Mouse (Mus musculus) MEL (cell line): ENCODE measurements around the gene Slc25a5.

ENCODE experiments used
- CTCF ChIP-seq, 3 experiments: IDR thresholded peaks in 2 of 3; conservative IDR thresholded peaks in 1 of 3; 2 replicates each; pipeline ENCODE4 v1.5.1; 2011 to 2012; ENCODE audit warnings: low read length in 3 of 3, low read depth in 2 of 3, mild to moderate bottlenecking in 2 of 3, improper control_type of control experiment in 1 of 3, inconsistent platforms in 1 of 3, mixed read lengths in 1 of 3, moderate library complexity in 1 of 3; ENCODE audit not compliant: control insufficient read depth in 1 of 3, insufficient read depth in 1 of 3, poor library complexity in 1 of 3, severe bottlenecking in 1 of 3
- E2F4 ChIP-seq: IDR thresholded peaks from 2 replicates; pipeline ENCODE4 v1.6.1; 2011; ENCODE audit warnings: low read depth, low read length, improper control_type of control experiment, borderline replicate concordance
- EP300 ChIP-seq, 2 experiments: IDR thresholded peaks; 2 replicates each; pipeline ENCODE4 v1.6.1; 2011; ENCODE audit warnings: improper control_type of control experiment in 2 of 2, low read length in 2 of 2, low read depth in 1 of 2, mild to moderate bottlenecking in 1 of 2
- ETS1 ChIP-seq: IDR thresholded peaks from 2 replicates; pipeline ENCODE4 v1.6.1; 2012; ENCODE audit warnings: low read depth, mild to moderate bottlenecking, inconsistent platforms, low read length, improper control_type of control experiment, moderate library complexity
- GABPA ChIP-seq: IDR thresholded peaks from 2 replicates; pipeline ENCODE4 v1.6.1; 2012; ENCODE audit warnings: low read depth, mild to moderate bottlenecking, inconsistent platforms, low read length, improper control_type of control experiment, moderate library complexity
- GATA1 ChIP-seq: IDR thresholded peaks from 2 replicates; pipeline ENCODE4 v1.6.1; 2011; ENCODE audit warnings: low read depth, low read length, improper control_type of control experiment
- MAZ ChIP-seq: IDR thresholded peaks from 2 replicates; pipeline ENCODE4 v1.6.1; 2012; ENCODE audit warnings: low read depth, mild to moderate bottlenecking, inconsistent platforms, low read length, improper control_type of control experiment
- POLR2A ChIP-seq, 2 experiments: IDR thresholded peaks; 2 replicates each; pipeline ENCODE4 v1.6.1; 2011 to 2012; ENCODE audit warnings: low read length in 2 of 2, mild to moderate bottlenecking in 2 of 2, control low read depth in 1 of 2, improper control_type of control experiment in 1 of 2, low read depth in 1 of 2, moderate library complexity in 1 of 2; ENCODE audit not compliant: control insufficient read depth in 1 of 2, insufficient read depth in 1 of 2, poor library complexity in 1 of 2
- POLR2AphosphoS2 ChIP-seq: IDR thresholded peaks from 2 replicates; pipeline ENCODE4 v1.6.1; 2011; ENCODE audit warnings: low read length, improper control_type of control experiment
- POLR2AphosphoS5 ChIP-seq: IDR thresholded peaks from 2 replicates; pipeline ENCODE4 v1.6.1; 2012; ENCODE audit warnings: low read depth, borderline replicate concordance, mild to moderate bottlenecking, inconsistent platforms, low read length, moderate library complexity, mixed read lengths
- RAD21 ChIP-seq: IDR thresholded peaks from 2 replicates; pipeline ENCODE4 v1.6.1; 2011; ENCODE audit warnings: mild to moderate bottlenecking, low read depth, low read length, improper control_type of control experiment
- TAL1 ChIP-seq: IDR thresholded peaks from 2 replicates; pipeline ENCODE4 v1.6.1; 2012; ENCODE audit warnings: mild to moderate bottlenecking, inconsistent platforms, low read length, moderate library complexity, mixed read lengths
- TBP ChIP-seq: IDR thresholded peaks from 2 replicates; pipeline ENCODE4 v1.8.0; 2011; ENCODE audit warnings: low read depth, low read length, improper control_type of control experiment
- USF1 ChIP-seq: IDR thresholded peaks from 2 replicates; pipeline ENCODE4 v1.6.1; 2014; ENCODE audit warnings: low read depth, mild to moderate bottlenecking, inconsistent platforms, low read length, improper control_type of control experiment, moderate library complexity

DNA sequence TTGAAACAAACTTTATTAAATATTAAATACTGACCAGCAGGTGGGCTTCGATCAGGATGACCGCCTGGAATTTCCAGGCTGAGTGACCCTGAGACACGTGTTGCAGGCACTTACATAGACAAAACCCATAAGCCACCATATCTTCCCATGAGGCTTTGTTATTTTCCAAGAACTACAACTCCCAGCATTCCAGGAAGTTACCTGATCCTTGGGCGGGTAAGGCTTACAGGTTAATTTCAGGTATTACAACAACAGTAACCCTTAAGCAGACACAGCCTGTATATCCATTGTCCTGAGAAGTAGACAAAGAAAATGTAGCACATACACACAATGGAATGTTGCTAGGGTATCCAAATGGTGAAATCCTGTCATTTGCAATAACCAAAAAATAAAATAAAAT is 6.1 kb upstream of the Slc25a5 start:
- TF ChIP-seq RAD21 (no peak), GATA1 (no peak), POLR2AphosphoS2 (no peak), EP300 (IDR thresholded peaks at IDR 0.05; ENCODE audit: low read depth in 1 of 2, low read length in 2 of 2) (no peak), CTCF (IDR thresholded peaks at IDR 0.05 in 2 of 3, conservative IDR thresholded peaks at IDR 0.05 in 1 of 3; ENCODE audit: control insufficient read depth in 1 of 3, insufficient read depth in 1 of 3, low read depth in 2 of 3, low read length in 3 of 3, poor library complexity in 1 of 3, severe bottlenecking in 1 of 3) (no peak), POLR2A (IDR thresholded peaks at IDR 0.05; ENCODE audit: control insufficient read depth in 1 of 2, insufficient read depth in 1 of 2, low read depth in 1 of 2, low read length in 2 of 2, poor library complexity in 1 of 2) (no peak), ETS1 (no peak), GABPA (no peak), TAL1 (no peak), POLR2AphosphoS5 (no peak), TBP (no peak), MAZ (no peak), E2F4 (no peak), USF1 (no peak)
